ENCODE assay signal across 36 mouse cellular contexts in the genomic region with DNA sequence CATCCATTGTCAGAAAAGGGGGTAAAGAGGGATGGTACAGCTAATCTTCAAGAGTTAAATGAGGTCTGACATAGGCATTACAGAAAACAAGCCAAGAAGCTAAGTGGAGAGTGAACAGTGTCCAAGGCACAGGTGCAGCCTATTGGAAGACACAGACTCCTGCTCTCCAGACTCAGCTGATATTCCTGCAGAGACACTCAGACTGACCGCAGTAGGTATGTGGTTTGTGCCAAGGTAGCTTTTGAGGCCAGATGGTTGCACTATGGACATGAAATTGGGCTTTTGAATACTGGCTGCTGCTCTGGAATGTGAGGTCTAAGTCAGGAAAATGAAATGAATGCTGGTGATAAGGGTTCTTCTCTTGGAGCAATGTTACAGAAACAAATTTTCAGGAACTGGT. TPM values are rescaled to one million over a fixed set of nuclear protein-coding genes. Genes with fewer than 3 reads are reported as not detected.
A peak's percentile ranks its signal among the peaks of the same experiment; 100 is the strongest.
DNase-seq lines count a peak whose midpoint lies in the region; ATAC-seq and TF ChIP-seq lines count a peak whose summit lies in the region.
"Had no signal": no experiment of that assay in that cellular context is flagged by ENCODE, and none has a peak within 500 bp of the region (broad histone marks: within the 10 kb centered on the region; RNA-seq: fewer than 3 reads in every experiment).

No protein-coding gene starts in this region.

- H3K27ac ChIP-seq in midbrain, postnatal 0 days (ENCODE audit: low read depth, low read length): no peak overlapping the region
- no peak overlapping the region for H3K27ac ChIP-seq in midbrain, embryonic 10.5 days (replicated peaks)
- H3K27ac ChIP-seq: embryonic facial prominence, embryonic 12.5 days; forebrain, embryonic 15.5 days; hindbrain, embryonic 15.5 days; intestine, embryonic 15.5 days; kidney, postnatal 0 days; limb, embryonic 12.5 days; lung, embryonic 15.5 days; midbrain, embryonic 12.5 days; neural tube, embryonic 15.5 days; stomach, postnatal 0 days had no signal

- no peak for ATAC-seq in midbrain, postnatal 0 days (ENCODE audit: low FRiP score)
- ATAC-seq: activated CD4-positive, CD25-positive, alpha-beta regulatory T cell, adult 4 months; CD4-positive, CD25-positive, alpha-beta regulatory T cell, adult 4 months; forebrain, embryonic 15.5 days; intestine, embryonic 15.5 days had no signal

- no peaks in the 10 kb centered on the region for H3K4me1 ChIP-seq in midbrain, postnatal 0 days (ENCODE audit: insufficient read depth, low read length)
- no peaks in the 10 kb centered on the region for H3K4me1 ChIP-seq in midbrain, embryonic 10.5 days
- H3K4me1 ChIP-seq: embryonic facial prominence, embryonic 12.5 days; forebrain, embryonic 15.5 days; hindbrain, embryonic 15.5 days; intestine, embryonic 15.5 days; limb, embryonic 12.5 days; lung, embryonic 15.5 days; midbrain, embryonic 12.5 days; neural tube, embryonic 15.5 days had no signal

- 100% methylated on average over 1 of the region's 1 CpGs for WGBS in midbrain, postnatal 0 days
- WGBS in midbrain, embryonic 10.5 days: 97% methylated on average over 1 of the region's 1 CpGs

- peak; percentile 42 for DNase-seq in midbrain, postnatal 0 days (ENCODE audit: low spot score)
- no peak for DNase-seq in midbrain, embryonic 10.5 days (ENCODE audit: low spot score)
- DNase-seq in cerebellum, adult 11-12 months: peak; percentile 74
- peak; percentile 82 for DNase-seq in cerebellum, adult 9-11 months
- no peak for DNase-seq in ovary, postnatal 14 days (ENCODE audit: low spot score)
- no peak for DNase-seq in gastrocnemius, postnatal 36 days
- no peak for DNase-seq in neural tube, embryonic 10.5 days (ENCODE audit: extremely low spot score, low spot score)
- DNase-seq: adrenal gland, adult 8-10 months; embryo, embryonic 11 days; gastrocnemius, postnatal 25 days; heart, adult 18-20 months; heart, postnatal 4 days; kidney, adult 2 months; kidney, postnatal 4 days; layer of hippocampus, postnatal 36 days; right cerebral cortex, postnatal 25 days; spleen, adult 18-20 months; thymus, adult 2 months; thymus, postnatal 36 days had no signal

- no peak overlapping the region for H3K4me2 ChIP-seq in midbrain, postnatal 0 days (ENCODE audit: low read depth, low read length, poor library complexity, severe bottlenecking)
- H3K4me2 ChIP-seq: embryonic facial prominence, embryonic 12.5 days; forebrain, embryonic 15.5 days; heart, embryonic 11.5 days; hindbrain, embryonic 15.5 days; intestine, embryonic 15.5 days; limb, embryonic 12.5 days; lung, embryonic 15.5 days; midbrain, embryonic 12.5 days; neural tube, embryonic 15.5 days had no signal

- no peak for TF ChIP-seq CTCF in midbrain, postnatal 0 days (IDR thresholded peaks at IDR 0.05)

- no peaks in the 10 kb centered on the region for H3K36me3 ChIP-seq in midbrain, postnatal 0 days (ENCODE audit: insufficient read depth, low read length)
- H3K36me3 ChIP-seq in midbrain, embryonic 10.5 days: no peaks in the 10 kb centered on the region
- H3K36me3 ChIP-seq: embryonic facial prominence, embryonic 12.5 days; forebrain, embryonic 15.5 days; hindbrain, embryonic 15.5 days; intestine, embryonic 15.5 days; limb, embryonic 12.5 days; lung, embryonic 15.5 days; midbrain, embryonic 12.5 days; neural tube, embryonic 15.5 days had no signal

- H3K9me3 ChIP-seq in midbrain, postnatal 0 days (ENCODE audit: low read length): no peaks in the 10 kb centered on the region
- no peaks in the 10 kb centered on the region for H3K9me3 ChIP-seq in midbrain, embryonic 10.5 days (replicated peaks)
- H3K9me3 ChIP-seq: embryonic facial prominence, embryonic 12.5 days; forebrain, embryonic 15.5 days; hindbrain, embryonic 15.5 days; intestine, embryonic 15.5 days; limb, embryonic 12.5 days; lung, embryonic 15.5 days; midbrain, embryonic 12.5 days; neural tube, embryonic 15.5 days had no signal

- intact Hi-C loops in gastrocnemius, postnatal 36 days (cut with DNase I): no loop called here

- H3K9ac ChIP-seq in midbrain, postnatal 0 days (replicated peaks; ENCODE audit: low read length, poor library complexity, severe bottlenecking): no peak overlapping the region
- H3K9ac ChIP-seq: embryonic facial prominence, embryonic 12.5 days; forebrain, embryonic 15.5 days; hindbrain, embryonic 15.5 days; intestine, embryonic 15.5 days; limb, embryonic 12.5 days; lung, embryonic 15.5 days; midbrain, embryonic 12.5 days; neural tube, embryonic 15.5 days had no signal

- H3K27me3 ChIP-seq in midbrain, postnatal 0 days (ENCODE audit: insufficient read depth, low read length): no peaks in the 10 kb centered on the region
- H3K27me3 ChIP-seq in midbrain, embryonic 10.5 days (ENCODE audit: low read depth, poor library complexity, severe bottlenecking): no peaks in the 10 kb centered on the region
- H3K27me3 ChIP-seq: embryonic facial prominence, embryonic 12.5 days; forebrain, embryonic 15.5 days; hindbrain, embryonic 15.5 days; intestine, embryonic 15.5 days; limb, embryonic 12.5 days; lung, embryonic 15.5 days; midbrain, embryonic 12.5 days; neural tube, embryonic 15.5 days had no signal

- H3K4me3 ChIP-seq in midbrain, postnatal 0 days (ENCODE audit: low read depth, low read length): no peak overlapping the region
- H3K4me3 ChIP-seq in midbrain, embryonic 10.5 days: no peak overlapping the region
- H3K4me3 ChIP-seq: embryonic facial prominence, embryonic 12.5 days; forebrain, embryonic 15.5 days; hindbrain, embryonic 15.5 days; intestine, embryonic 15.5 days; limb, embryonic 12.5 days; lung, embryonic 15.5 days; midbrain, embryonic 12.5 days; neural tube, embryonic 15.5 days had no signal

RNA-seq across cellular contexts. Expression of gene Mdga2, which starts 44.2 kb away (rescaled TPM):
- total RNA-seq in midbrain, postnatal 0 days (2014; rRNA removed): 46.7 and 51.2 TPM in 2 replicates
- 43.4 and 52.9 TPM in 2 replicates for polyA plus RNA-seq in midbrain, postnatal 0 days (2015; fragmentation: Nextera tagmentation; extraction: Ambion mirVana)
- polyA plus RNA-seq in midbrain, embryonic 10.5 days (2016; fragmentation: Nextera tagmentation; extraction: Ambion mirVana): 4.3 and 4.8 TPM in 2 replicates
- total RNA-seq in gastrocnemius, postnatal 36 days (2021): not detected
- total RNA-seq: gastrocnemius, adult 18-20 months; liver, adult 2 months; megakaryocyte, adult 5-6 weeks had no signal
- polyA plus RNA-seq: CD4-positive, CD25-positive, alpha-beta regulatory T cell, adult 4 months; liver, adult 2 months; liver, embryonic 16.5 days had no signal

Comparison
In these comparisons a context has a peak if more than half of its experiments do, and no peak if none do; other contexts are left out.
1. DNase-seq: peak in midbrain, postnatal 0 days (single experiment), cerebellum, adult 11-12 months (single experiment) and cerebellum, adult 9-11 months (single experiment); none in midbrain, embryonic 10.5 days (single experiment), ovary, postnatal 14 days (single experiment), gastrocnemius, postnatal 36 days (0 of 2) and neural tube, embryonic 10.5 days (single experiment).
2. RNA of gene Mdga2, which starts 44.2 kb away (total RNA-seq): 46.7 to 51.2 TPM in midbrain, postnatal 0 days; not detected in gastrocnemius, postnatal 36 days; every median in the first group is over 10 times any median in the second.